Mouse (Mus musculus): ENCODE data around the gene S100a16.

DNA sequence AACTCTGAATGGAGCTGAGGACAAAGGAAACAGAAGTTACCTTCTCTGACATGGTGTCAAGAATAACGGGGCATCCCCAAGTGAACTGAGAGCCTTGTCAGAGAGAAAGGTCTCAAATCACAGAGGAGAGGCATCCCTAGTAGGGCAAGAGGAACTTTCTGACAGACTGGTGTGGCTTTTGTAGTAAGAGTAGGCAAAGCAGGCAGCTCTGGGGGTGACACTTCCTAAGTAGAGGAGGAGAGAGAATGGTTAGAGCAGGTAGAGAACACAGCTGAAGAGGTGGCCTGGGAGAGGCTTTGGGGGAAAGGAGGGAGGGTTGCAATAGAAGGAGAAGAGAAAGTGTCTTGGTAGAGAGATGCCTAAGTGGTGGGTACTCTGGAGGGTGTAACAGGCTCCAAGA, 1.6 kb upstream of the S100a16 start:
- TF ChIP-seq CTCF (IDR thresholded peaks at IDR 0.05; ENCODE audit: low read depth, low read length) (no peak), GATA2 (IDR thresholded peaks at IDR 0.05; ENCODE audit: borderline replicate concordance, low read depth, low read length) (no peak), TAL1 (conservative IDR thresholded peaks at IDR 0.05; ENCODE audit: low read depth, low read length) (no peak), GATA1 (IDR thresholded peaks at IDR 0.05; ENCODE audit: borderline replicate concordance, low read length) (no peak), POLR2AphosphoS5 (IDR thresholded peaks at IDR 0.05; ENCODE audit: insufficient replicate concordance, low read depth, low read length) (no peak)
